Mouse (Mus musculus) heart, adult 2 months (tissue): ENCODE data around the gene Exoc3l4.
A peak's percentile ranks its signal among the peaks of the same experiment; 100 is the strongest.

ENCODE experiments used
- CTCF ChIP-seq: fragments of 200-600 bp; IDR thresholded peaks from 2 replicates; pipeline ENCODE4 v1.8.1; 2022; ENCODE audit warnings: antibody characterized with exemption, mild to moderate bottlenecking, moderate library complexity
- POLR2A ChIP-seq: fragments of 200-500 bp; IDR thresholded peaks from 2 replicates; pipeline ENCODE4 v1.6.1; 2011; ENCODE audit warnings: mild to moderate bottlenecking, low read depth, low read length, control low read depth; ENCODE audit not compliant: insufficient read depth

- TF ChIP-seq POLR2A = no peak
- TF ChIP-seq CTCF = peak; percentile 38
Observed at GRCm38 (mm10) chr12:111474893-111475643, 58.3 kb downstream of the Exoc3l4 start.
